Mouse (Mus musculus) embryo, embryonic 11.5 days (tissue): Measurements from ENCODE around the gene Isoc2b.
"Not testable (repeated sequence)": the region's sequence is repeated elsewhere in the genome, so short reads cannot be mapped to it uniquely, and the experiment has no call there.

Source experiments
- DNase-seq: peaks from one replicate; pipeline ENCODE4 v3.0.0-alpha.2; 2012; ENCODE audit warnings: low read depth, low spot score

Isoc2b gene

GRCm38 (mm10) chr7:4865579-4866493, 4.2 kb downstream of the Isoc2b start:
- peak; percentile 91 for DNase-seq

- DNase-seq: no peak
Observed at GRCm38 (mm10) chr7:4865090-4865489, 5.0 kb downstream of the Isoc2b start.

GRCm38 (mm10) chr7:4864130-4864845, 5.8 kb downstream of the Isoc2b start:
- no peak for DNase-seq

GRCm38 (mm10) chr7:4863541-4864080, 6.4 kb downstream of the Isoc2b start:
- no peak for DNase-seq

DNA sequence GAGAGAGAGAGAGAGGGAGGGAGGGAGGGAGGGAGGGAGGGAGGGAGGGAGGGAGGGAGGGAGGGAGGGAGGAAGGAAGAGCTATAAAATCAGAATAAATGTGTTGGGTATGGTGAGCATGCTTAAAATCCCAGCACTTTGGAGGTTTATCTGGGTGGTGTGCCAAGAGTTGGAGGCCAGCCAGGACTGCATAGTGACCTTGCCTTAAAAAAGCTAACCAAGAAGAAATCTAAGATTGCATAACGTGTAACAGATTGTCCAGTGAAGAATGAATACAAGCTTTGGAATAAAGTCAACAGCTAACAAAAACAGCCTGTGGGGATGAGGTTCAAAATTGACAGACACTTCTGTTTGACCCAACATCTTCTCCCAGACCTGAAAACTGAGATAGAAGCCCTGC, 7.0 kb downstream of the Isoc2b start:
- DNase-seq: no peak

- not testable (repeated sequence) for DNase-seq
Observed at GRCm38 (mm10) chr7:4860926-4861325, 9.1 kb downstream of the Isoc2b start.

- no peak for DNase-seq
Observed at GRCm38 (mm10) chr7:4859418-4859978, 10.6 kb downstream of the Isoc2b start.

DNA sequence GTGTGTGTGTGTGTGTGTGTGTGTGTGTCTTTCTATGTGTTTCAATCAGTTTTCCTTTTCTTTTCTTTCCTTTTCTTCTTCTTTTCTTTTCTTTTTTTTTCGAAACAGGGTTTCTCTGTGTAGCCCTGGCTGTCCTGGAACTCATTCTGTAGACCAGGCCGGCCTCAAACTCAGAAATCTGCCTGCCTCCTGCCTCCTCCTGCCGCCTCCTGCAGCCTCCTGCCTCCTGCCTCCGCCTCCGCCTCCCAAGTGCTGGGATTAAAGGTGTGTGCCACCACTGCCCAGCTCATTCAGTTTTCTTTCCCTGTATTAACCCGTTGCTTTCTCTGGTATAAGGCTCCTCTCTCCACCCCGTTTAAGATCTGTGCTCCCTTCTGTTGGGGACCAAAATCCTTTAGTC, 12.7 kb downstream of the Isoc2b start:
- no peak for DNase-seq

DNA sequence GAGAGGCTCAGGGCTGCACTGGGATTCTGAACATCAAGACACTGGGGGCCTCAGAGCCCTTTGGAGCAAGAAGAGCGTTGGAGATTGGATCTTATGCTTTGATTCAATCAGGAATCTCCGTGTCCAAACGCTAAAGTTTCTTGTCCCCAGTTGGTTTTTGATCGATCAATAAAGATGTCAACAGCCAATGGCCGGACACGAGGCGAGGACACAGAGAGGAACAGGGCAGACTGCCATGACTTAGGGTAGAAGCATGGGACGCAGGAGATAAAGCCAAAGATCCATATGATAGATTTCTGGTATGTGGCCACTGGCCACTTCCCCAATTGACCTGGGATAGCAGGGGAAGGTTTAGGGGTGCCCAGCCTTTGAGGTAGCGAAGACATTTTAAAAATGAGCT, 13.6 kb downstream of the Isoc2b start:
- DNase-seq: no peak

DNA sequence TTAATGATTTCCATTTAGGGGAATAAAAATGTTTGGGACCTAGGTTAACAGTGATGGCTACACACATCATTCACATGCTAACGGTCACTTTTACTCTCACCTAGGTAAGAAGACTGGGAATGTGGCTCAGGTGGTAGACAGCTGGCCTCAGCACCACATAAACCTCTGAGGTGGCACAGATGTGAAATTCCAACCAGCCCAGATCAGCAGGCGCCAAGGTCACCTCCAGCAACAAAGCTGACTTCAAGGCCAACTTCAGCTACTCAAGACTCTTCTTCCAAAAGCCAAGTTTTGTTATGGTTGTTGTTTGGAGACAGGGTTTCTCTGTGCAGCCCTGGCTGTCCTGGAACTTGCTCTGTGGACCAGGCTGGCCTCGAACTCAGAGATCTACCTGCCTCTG, 16.4 kb downstream of the Isoc2b start:
- no peak for DNase-seq

GRCm38 (mm10) chr7:4851315-4851688, 18.8 kb downstream of the Isoc2b start:
- no peak for DNase-seq

GRCm38 (mm10) chr7:4850621-4851314, 19.3 kb downstream of the Isoc2b start:
- DNase-seq: no peak

GRCm38 (mm10) chr7:4849372-4849771, 20.7 kb downstream of the Isoc2b start:
- DNase-seq: no peak

- DNase-seq: peak; percentile 67
Observed at GRCm38 (mm10) chr7:4844917-4845309, 25.1 kb downstream of the Isoc2b start.

- DNase-seq: no peak
Observed at GRCm38 (mm10) chr7:4844245-4844916, 25.7 kb downstream of the Isoc2b start, which contains the start of gene Shisa7. Gene Shisa7 (minus strand): TSS chr7:4844696.

- no peak for DNase-seq
Observed at GRCm38 (mm10) chr7:4843604-4844244, 26.3 kb downstream of the Isoc2b start.

DNA sequence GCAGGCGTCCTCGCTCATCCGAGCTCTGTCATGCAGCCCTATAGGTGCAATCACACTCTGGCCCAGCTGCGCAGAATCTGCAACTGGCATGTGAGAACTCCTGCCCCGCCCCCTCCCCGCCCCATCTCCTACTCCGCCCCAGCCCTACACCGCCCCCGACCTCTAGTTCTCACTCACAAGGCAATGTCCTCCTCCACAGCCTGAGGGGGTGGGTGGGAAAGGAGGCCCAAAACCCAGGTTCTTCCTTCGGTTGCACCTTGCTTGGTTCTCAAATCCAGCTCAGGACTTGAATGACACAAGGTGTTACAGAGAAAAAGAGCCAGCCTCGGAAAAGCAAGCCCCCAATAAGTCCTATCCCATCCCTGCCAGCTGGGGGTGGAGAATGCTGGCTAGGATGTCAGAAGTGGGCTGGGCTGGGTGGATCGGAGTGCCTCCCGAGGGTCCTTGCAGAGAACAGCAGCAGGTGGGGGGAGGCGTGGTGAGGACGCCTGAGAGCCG, 27.4 kb downstream of the Isoc2b start:
- DNase-seq: no peak

DNA sequence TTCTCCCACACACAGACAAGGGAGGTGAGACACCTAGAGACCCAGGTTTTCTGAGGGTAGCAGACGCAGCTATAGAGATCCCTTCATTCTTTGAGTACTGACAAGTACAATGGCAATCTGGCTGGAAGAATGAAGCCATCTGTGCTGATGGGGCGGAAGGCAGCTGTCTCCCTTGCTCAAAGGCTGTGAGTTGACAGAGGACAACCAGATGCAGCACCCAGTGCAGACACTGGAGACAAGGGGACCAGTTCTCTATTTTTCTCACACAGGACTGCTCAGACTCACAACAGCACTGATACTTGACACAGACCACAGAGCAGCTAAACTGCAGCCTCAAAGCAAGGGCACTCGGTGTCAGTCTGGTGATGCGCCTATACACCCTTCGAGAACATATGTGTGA, 28.0 kb downstream of the Isoc2b start:
- no peak for DNase-seq

GRCm38 (mm10) chr7:4837639-4838038, 32.4 kb downstream of the Isoc2b start:
- DNase-seq: no peak

DNA sequence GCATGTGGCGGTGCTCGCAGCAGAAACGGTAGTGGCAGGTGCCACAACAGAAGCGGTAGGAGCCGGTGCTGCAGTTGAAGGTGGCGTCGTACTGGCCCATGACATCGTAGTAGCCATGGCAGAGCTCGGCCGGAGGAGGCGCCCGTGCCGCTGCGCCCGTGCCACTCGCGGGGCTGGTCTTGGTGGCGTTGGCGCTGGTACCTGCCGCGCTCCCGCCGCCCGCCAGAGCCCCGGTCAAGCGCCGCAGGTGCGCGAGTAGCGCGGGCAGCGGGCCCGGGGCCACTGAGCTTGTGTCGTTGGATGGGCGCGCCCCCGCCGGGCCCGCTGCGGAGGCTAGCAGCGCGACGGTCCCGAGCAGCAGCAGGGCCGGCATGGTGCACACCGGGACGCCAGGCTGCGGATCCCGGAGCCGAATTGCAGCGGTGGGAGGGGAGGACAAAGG, 33.7 kb downstream of the Isoc2b start:
- DNase-seq: no peak
